Mouse (Mus musculus) liver, embryonic 16.5 days (tissue): ENCODE data around the gene Pym1. TPM values are rescaled to one million over a fixed set of nuclear protein-coding genes. Genes with fewer than 3 reads are reported as not detected.
A peak's percentile ranks its signal among the peaks of the same experiment; 100 is the strongest.

Source experiments
- ATAC-seq: fragments of 200-750 bp; cut with Nextera tagmentation; 2 replicates; pipeline ENCODE4 v1.8.0; 2017; ENCODE audit warnings: low read depth, mild to moderate bottlenecking, moderate number of reproducible peaks, moderate library complexity
- H3K27ac ChIP-seq: fragments of 300-500 bp; sonication (generic); 2 replicates; pipeline ENCODE4 v1.5.1; 2014; ENCODE audit warnings: mild to moderate bottlenecking, low read length
- H3K27me3 ChIP-seq: fragments of 300-500 bp; sonication (generic); 2 replicates; pipeline ENCODE4 v1.6.1; 2014; ENCODE audit warnings: low read depth, low read length, mixed read lengths; ENCODE audit not compliant: control insufficient read depth, insufficient read depth
- H3K36me3 ChIP-seq: fragments of 300-500 bp; sonication (generic); 2 replicates; pipeline ENCODE4 v1.6.1; 2014; ENCODE audit warnings: mild to moderate bottlenecking; ENCODE audit not compliant: control insufficient read depth, insufficient read depth
- H3K4me1 ChIP-seq: fragments of 300-500 bp; sonication (generic); 2 replicates; pipeline ENCODE4 v1.6.1; 2014; ENCODE audit warnings: low read depth, low read length, mixed read lengths; ENCODE audit not compliant: control insufficient read depth
- H3K4me2 ChIP-seq: fragments of 300-500 bp; sonication (generic); 2 replicates; pipeline ENCODE4 v1.6.1; 2014; ENCODE audit warnings: low read depth, low read length, mixed read lengths
- H3K4me3 ChIP-seq: fragments of 300-500 bp; sonication (generic); 2 replicates; pipeline ENCODE4 v1.5.1; 2014; ENCODE audit warnings: low read depth, mild to moderate bottlenecking, low read length
- H3K9ac ChIP-seq: fragments of 300-500 bp; sonication (generic); 2 replicates; pipeline ENCODE4 v1.6.1; 2014; ENCODE audit warnings: low read depth, low read length
- H3K9me3 ChIP-seq: fragments of 300-500 bp; sonication (generic); replicated peaks from 2 replicates; pipeline ENCODE4 v1.6.1; 2016; ENCODE audit warnings: low read length; ENCODE audit not compliant: control insufficient read depth
- WGBS: fragments of 180-500 bp; shearing (Covaris S2); extraction: QIAGEN DNeasy Blood & Tissue Kit; methylation state at CpG from one replicate; pipeline ENCODE4 v1.1.7; 2014; ENCODE audit not compliant: insufficient replicate concordance; 5-methylcytosine and 5-hydroxymethylcytosine counted together
- polyA plus RNA-seq: library from polyadenylated mRNA; unstranded; fragments of >200 nt; fragmentation: Nextera tagmentation; extraction: Ambion mirVana; gene quantifications from 2 replicates; pipeline ENCODE4 v1.2.1, GENCODE M21; 2015

Pym1 gene
- polyA plus RNA-seq, 1 experiment from 2014 or later: 11.9 TPM

DNA sequence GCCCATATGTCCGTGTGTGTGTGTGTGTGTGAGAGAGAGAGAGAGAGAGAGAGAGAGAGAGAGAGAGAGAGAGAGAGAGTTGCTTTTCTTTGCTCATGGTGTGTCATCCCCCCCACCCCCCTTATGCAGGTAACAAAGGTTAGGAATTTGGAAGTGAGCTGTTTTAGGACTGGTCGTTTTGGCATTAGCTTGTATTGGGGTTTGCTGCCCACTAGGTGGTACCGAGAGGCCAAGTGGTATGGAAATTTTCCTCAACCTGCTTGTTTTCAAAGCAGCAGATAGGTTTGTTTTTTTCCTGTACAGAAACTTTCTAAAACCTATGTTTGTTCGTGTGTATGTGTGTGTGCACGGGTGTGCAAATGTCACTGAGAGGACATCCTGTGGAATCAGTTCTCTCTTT, 26.0 kb downstream of the Pym1 start:
- Histone ChIP-seq H3K4me3 (no peak overlapping the region), H3K9ac (no peak overlapping the region), H3K4me1 (no peaks in the 10 kb centered on the region), H3K9me3 (no peaks in the 10 kb centered on the region), H3K27ac (no peak overlapping the region), H3K36me3 (no peaks in the 10 kb centered on the region), H3K27me3 (no peaks in the 10 kb centered on the region), H3K4me2 (no peak overlapping the region)
- no peak for ATAC-seq
- 19% methylated on average over 5 of the region's 5 CpGs for WGBS

GRCm38 (mm10) chr10:128778441-128778840, 30.8 kb downstream of the Pym1 start:
- Histone ChIP-seq H3K9me3 (no peaks in the 10 kb centered on the region), H3K36me3 (no peaks in the 10 kb centered on the region), H3K27ac (no peak overlapping the region; the same call in 1 of the 2 replicates), H3K27me3 (no peaks in the 10 kb centered on the region), H3K9ac (no peak overlapping the region), H3K4me2 (no peak overlapping the region), H3K4me1 (peaks cover 4% of the 10 kb centered on the region; the same call in 1 of the 2 replicates), H3K4me3 (no peak overlapping the region)
- ATAC-seq: no peak
- 79% methylated on average over 2 of the region's 2 CpGs for WGBS

GRCm38 (mm10) chr10:128779011-128779795, 31.5 kb downstream of the Pym1 start:
- Histone ChIP-seq H3K36me3 (no peaks in the 10 kb centered on the region), H3K4me2 (no peak overlapping the region), H3K27ac (peak overlapping the region; percentile 76), H3K4me3 (no peak overlapping the region), H3K4me1 (peaks cover 4% of the 10 kb centered on the region; the same call in 1 of the 2 replicates), H3K9ac (no peak overlapping the region), H3K9me3 (no peaks in the 10 kb centered on the region; the same call in none of the 2 replicates), H3K27me3 (no peaks in the 10 kb centered on the region)
- WGBS: 20% methylated on average over 8 of the region's 8 CpGs
- ATAC-seq: peak; percentile 79

DNA sequence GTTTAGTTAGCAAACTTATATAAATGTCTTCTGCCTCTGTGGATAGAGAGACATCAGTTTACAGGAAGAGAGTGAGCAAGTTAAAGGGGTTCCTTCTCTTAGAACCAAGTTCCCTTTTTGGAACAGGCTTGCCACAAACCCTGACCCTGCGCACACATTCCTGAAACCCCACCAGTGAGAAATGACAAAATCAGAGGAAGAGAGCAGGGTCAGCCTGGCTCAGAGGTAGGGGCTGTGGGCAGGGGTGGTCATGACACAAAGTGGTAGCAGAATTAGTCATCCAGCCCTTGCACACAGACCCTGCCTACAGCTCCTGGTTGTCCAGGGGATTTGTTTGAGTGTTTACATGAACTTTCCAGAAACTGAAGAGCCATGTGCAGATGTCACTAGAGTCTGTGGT, 32.5 kb downstream of the Pym1 start:
- no peak overlapping the region for H3K27ac ChIP-seq
- H3K27me3 ChIP-seq: no peaks in the 10 kb centered on the region
- ATAC-seq: no peak
- H3K9ac ChIP-seq: no peak overlapping the region
- H3K36me3 ChIP-seq: no peaks in the 10 kb centered on the region
- no peak overlapping the region for H3K4me3 ChIP-seq
- 43% methylated on average over 1 of the region's 1 CpGs for WGBS
- H3K4me1 ChIP-seq: peaks cover 4% of the 10 kb centered on the region; the same call in 1 of the 2 replicates
- H3K9me3 ChIP-seq: no peaks in the 10 kb centered on the region; the same call in none of the 2 replicates
- H3K4me2 ChIP-seq: no peak overlapping the region

GRCm38 (mm10) chr10:128790398-128791124, 42.9 kb downstream of the Pym1 start, which contains the start of gene Mmp19:
Mmp19 (plus strand) TSS chr10:128790910.
- Histone ChIP-seq H3K27me3 (no peaks in the 10 kb centered on the region), H3K4me2 (peak within 1 kb of the TSS; percentile 25), H3K27ac (peak within 1 kb of the TSS; percentile 56), H3K4me3 (peak within 1 kb of the TSS; percentile 38), H3K4me1 (no peaks in the 10 kb centered on the region), H3K9me3 (no peaks in the 10 kb centered on the region), H3K36me3 (no peaks in the 10 kb centered on the region), H3K9ac (peak within 1 kb of the TSS; percentile 4; the same call in 1 of the 2 replicates)
- 51% methylated on average over 7 of the region's 7 CpGs for WGBS
- peak; percentile 84 for ATAC-seq

- no peak overlapping the region for H3K9ac ChIP-seq
- no peaks in the 10 kb centered on the region for H3K9me3 ChIP-seq
- no peaks in the 10 kb centered on the region for H3K36me3 ChIP-seq
- H3K4me2 ChIP-seq: no peak overlapping the region
- no peak for ATAC-seq
- H3K4me3 ChIP-seq: no peak overlapping the region
- no peaks in the 10 kb centered on the region for H3K27me3 ChIP-seq
- no peak overlapping the region for H3K27ac ChIP-seq
- no peaks in the 10 kb centered on the region for H3K4me1 ChIP-seq
Observed at GRCm38 (mm10) chr10:128792041-128792440, 44.4 kb downstream of the Pym1 start.

GRCm38 (mm10) chr10:128793258-128793657, 45.6 kb downstream of the Pym1 start:
- Histone ChIP-seq H3K36me3 (no peaks in the 10 kb centered on the region; the same call in 1 of the 2 replicates), H3K9ac (no peak overlapping the region), H3K9me3 (no peaks in the 10 kb centered on the region), H3K4me1 (no peaks in the 10 kb centered on the region), H3K27ac (no peak overlapping the region), H3K27me3 (no peaks in the 10 kb centered on the region), H3K4me3 (no peak overlapping the region), H3K4me2 (no peak overlapping the region)
- ATAC-seq: no peak
- WGBS: 73% methylated on average over 1 of the region's 1 CpGs

DNA sequence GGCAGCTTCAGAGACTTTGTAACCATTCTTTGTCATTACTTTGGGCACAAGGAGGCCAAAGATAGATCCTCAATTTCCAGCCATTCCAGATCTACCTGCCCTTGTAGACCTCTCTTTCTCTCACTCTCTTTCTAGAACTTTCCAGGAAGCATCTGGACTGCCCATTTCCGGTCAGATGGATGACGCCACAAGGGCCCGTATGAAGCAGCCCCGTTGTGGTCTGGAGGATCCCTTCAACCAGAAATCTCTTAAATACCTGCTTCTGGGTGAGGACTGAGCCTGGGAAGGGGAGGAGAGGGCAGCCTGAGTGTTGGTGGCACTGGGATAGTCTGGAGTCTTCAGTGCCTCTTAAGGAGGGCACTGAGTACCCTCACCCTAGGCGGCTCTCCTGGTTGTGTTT, 46.7 kb downstream of the Pym1 start:
- no peak overlapping the region for H3K27ac ChIP-seq
- 64% methylated on average over 5 of the region's 5 CpGs for WGBS
- H3K9ac ChIP-seq: no peak overlapping the region
- H3K9me3 ChIP-seq: no peaks in the 10 kb centered on the region
- no peaks in the 10 kb centered on the region for H3K27me3 ChIP-seq
- no peak overlapping the region for H3K4me3 ChIP-seq
- no peaks in the 10 kb centered on the region; the same call in 1 of the 2 replicates for H3K36me3 ChIP-seq
- no peak overlapping the region for H3K4me2 ChIP-seq
- no peaks in the 10 kb centered on the region for H3K4me1 ChIP-seq
- no peak for ATAC-seq

DNA sequence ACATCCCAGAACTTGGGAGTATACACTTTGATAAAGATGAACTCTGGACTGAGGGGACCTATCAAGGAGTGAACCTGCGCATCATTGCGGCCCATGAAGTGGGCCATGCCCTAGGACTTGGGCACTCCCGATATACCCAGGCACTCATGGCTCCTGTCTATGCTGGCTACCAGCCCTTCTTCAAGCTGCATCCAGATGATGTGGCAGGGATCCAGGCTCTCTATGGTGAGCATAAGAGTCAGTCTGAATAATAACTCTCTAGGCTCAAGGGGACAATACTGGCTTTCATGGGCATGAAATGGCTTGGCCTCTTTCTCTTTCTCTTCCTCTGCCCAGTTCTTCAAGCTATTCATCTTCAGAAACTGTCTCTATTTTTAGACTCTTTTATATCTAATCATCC, 47.9 kb downstream of the Pym1 start:
- Histone ChIP-seq H3K4me1 (no peaks in the 10 kb centered on the region), H3K4me2 (no peak overlapping the region), H3K9ac (no peak overlapping the region), H3K9me3 (no peaks in the 10 kb centered on the region), H3K36me3 (no peaks in the 10 kb centered on the region; the same call in 1 of the 2 replicates), H3K4me3 (no peak overlapping the region), H3K27me3 (no peaks in the 10 kb centered on the region), H3K27ac (no peak overlapping the region)
- no peak for ATAC-seq
- 77% methylated on average over 3 of the region's 3 CpGs for WGBS
